Mouse (Mus musculus): ENCODE results near the gene Fbxw5. TPM values are rescaled to one million over a fixed set of nuclear protein-coding genes. Genes with fewer than 3 reads are reported as not detected.

Gene Fbxw5
- total and polyA plus RNA-seq, 3 experiments, result 34.3 to 40.4 (median 37.4) TPM

DNA sequence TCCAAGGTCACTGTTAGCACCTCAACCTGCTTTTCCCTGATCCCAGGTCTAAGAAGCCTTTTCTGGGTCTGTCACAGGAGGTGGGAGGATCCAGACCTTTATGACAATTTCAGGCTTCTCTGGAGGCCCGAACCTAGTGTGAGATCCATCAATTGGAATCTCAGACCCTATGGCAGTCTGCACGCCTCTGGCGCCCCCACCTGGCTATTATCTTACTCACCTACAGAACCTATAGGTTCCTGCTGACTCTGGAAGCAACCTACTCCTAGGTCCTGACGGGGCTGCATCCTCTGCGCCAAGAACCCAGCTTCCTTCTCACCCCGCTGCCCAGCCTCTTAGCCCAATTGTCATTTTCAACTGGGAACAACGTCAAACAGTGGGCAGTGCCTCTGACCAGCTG, 17.6 kb upstream of the Fbxw5 start:
- no peak overlapping the region for H3K4me3 ChIP-seq (replicated peaks in 1 of 3; ENCODE audit: low read depth in 2 of 3, low read length in 2 of 3, poor library complexity in 1 of 3)
- TF ChIP-seq CHD2 (IDR thresholded peaks at IDR 0.05; ENCODE audit: low read length), result no peak
- TF ChIP-seq ZMIZ1 (IDR thresholded peaks at IDR 0.05; ENCODE audit: low read depth, low read length), result no peak
- no peak for TF ChIP-seq MYC (IDR thresholded peaks at IDR 0.05; ENCODE audit: low read depth, low read length)
- TF ChIP-seq ETS1 (conservative IDR thresholded peaks at IDR 0.05; ENCODE audit: low read depth, low read length), result no peak
- TF ChIP-seq POLR2AphosphoS2 (IDR thresholded peaks at IDR 0.05; ENCODE audit: low read depth, low read length), result no peak
- no peak for TF ChIP-seq RCOR1 (conservative IDR thresholded peaks at IDR 0.05; ENCODE audit: low read depth, low read length)
- TF ChIP-seq MAZ (IDR thresholded peaks at IDR 0.05; ENCODE audit: low read depth, low read length), result 0 out of 2 replicates have a peak, but pooled peaks have one; percentile 24
- TF ChIP-seq SIN3A (IDR thresholded peaks at IDR 0.05; ENCODE audit: low read length), result no peak
- peak; percentile 90 for TF ChIP-seq SMC3 (IDR thresholded peaks at IDR 0.05; ENCODE audit: low read depth, low read length)
- TF ChIP-seq MAFK (IDR thresholded peaks at IDR 0.05; ENCODE audit: insufficient replicate concordance, low read length), result no peak
- TF ChIP-seq KAT2A (IDR thresholded peaks at IDR 0.05; ENCODE audit: insufficient replicate concordance, low read length), result no peak
- peak; percentile 48; the same call in 1 of the 2 replicates for TF ChIP-seq ZC3H11A (IDR thresholded peaks at IDR 0.05; ENCODE audit: low read depth, low read length)
- no peak; the same call in 1 of the 2 replicates for TF ChIP-seq HCFC1 (IDR thresholded peaks at IDR 0.05; ENCODE audit: low read depth, low read length)
- no peak for TF ChIP-seq POLR2A (IDR thresholded peaks at IDR 0.05; ENCODE audit: low read depth, low read length)
- TF ChIP-seq MAX (IDR thresholded peaks at IDR 0.05; ENCODE audit: low read length), result no peak
- TF ChIP-seq TCF12 (IDR thresholded peaks at IDR 0.05; ENCODE audit: low read depth, low read length), result no peak
- TF ChIP-seq ELF1 (IDR thresholded peaks at IDR 0.05; ENCODE audit: low read depth, low read length), result no peak
- TF ChIP-seq ZKSCAN1 (IDR thresholded peaks at IDR 0.05; ENCODE audit: borderline replicate concordance, low read depth, low read length), result no peak
- no peak for TF ChIP-seq JUN (IDR thresholded peaks at IDR 0.05; ENCODE audit: insufficient read depth, low read depth, low read length)
- TF ChIP-seq ZNF384 (IDR thresholded peaks at IDR 0.05; ENCODE audit: low read depth, low read length), result no peak
- no peak for TF ChIP-seq MEF2A (IDR thresholded peaks at IDR 0.05; ENCODE audit: borderline replicate concordance, low read depth, low read length)
- no peak for TF ChIP-seq JUND (conservative IDR thresholded peaks at IDR 0.05; ENCODE audit: low read depth, low read length)
- peak; percentile 42 to 91; a peak in 3 of 4 replicates for TF ChIP-seq CTCF (conservative IDR thresholded peaks at IDR 0.05 in 1 of 2, IDR thresholded peaks at IDR 0.05 in 1 of 2; ENCODE audit: low read depth in 2 of 2, low read length in 2 of 2)
- peak; percentile 95 for TF ChIP-seq RAD21 (IDR thresholded peaks at IDR 0.05; ENCODE audit: low read depth, low read length)
- TF ChIP-seq GABPA (IDR thresholded peaks at IDR 0.05; ENCODE audit: insufficient replicate concordance, low read depth, low read length), result no peak
- peaks cover 14% of the 10 kb centered on the region for H3K9me3 ChIP-seq (replicated peaks; ENCODE audit: low read length)
- in situ Hi-C loops (cut with MboI; ENCODE audit: low pct_ligation_motif_present, low pct_unique_long_range_greater_than_20kb, low sequenced_read_pairs) (no loop called here), dilution Hi-C loops (cut with MboI; ENCODE audit: extremely low pct_ligation_motif_present, extremely low pct_unique_long_range_greater_than_20kb, low sequenced_read_pairs) (no loop called here)
- no peaks in the 10 kb centered on the region for H3K79me2 ChIP-seq (replicated peaks; ENCODE audit: control insufficient read depth, extremely low read depth, insufficient read depth, poor library complexity, severe bottlenecking)
- H3K36me3 ChIP-seq (replicated peaks in 1 of 2; ENCODE audit: control insufficient read depth in 1 of 2, insufficient read depth in 1 of 2, low read length in 1 of 2), result no peaks in the 10 kb centered on the region
- H3K4me2 ChIP-seq (ENCODE audit: insufficient read depth, low read depth, poor library complexity, severe bottlenecking), result no peak overlapping the region
- peak; percentile 69 for DNase-seq (ENCODE audit: extremely low read depth)
- no peak overlapping the region for H3K9ac ChIP-seq (ENCODE audit: insufficient read depth, low read depth)
- no peak overlapping the region for H3K27ac ChIP-seq (ENCODE audit: insufficient read depth, low read depth)
- H3K27me3 ChIP-seq (replicated peaks), result peaks cover 29% of the 10 kb centered on the region
- no peaks in the 10 kb centered on the region for H3K4me1 ChIP-seq (ENCODE audit: control insufficient read depth in 1 of 2, insufficient read depth in 2 of 2)

Data from CH12.LX (cell line).